11 mouse cellular contexts compared by ENCODE assay signal in the genomic region with DNA sequence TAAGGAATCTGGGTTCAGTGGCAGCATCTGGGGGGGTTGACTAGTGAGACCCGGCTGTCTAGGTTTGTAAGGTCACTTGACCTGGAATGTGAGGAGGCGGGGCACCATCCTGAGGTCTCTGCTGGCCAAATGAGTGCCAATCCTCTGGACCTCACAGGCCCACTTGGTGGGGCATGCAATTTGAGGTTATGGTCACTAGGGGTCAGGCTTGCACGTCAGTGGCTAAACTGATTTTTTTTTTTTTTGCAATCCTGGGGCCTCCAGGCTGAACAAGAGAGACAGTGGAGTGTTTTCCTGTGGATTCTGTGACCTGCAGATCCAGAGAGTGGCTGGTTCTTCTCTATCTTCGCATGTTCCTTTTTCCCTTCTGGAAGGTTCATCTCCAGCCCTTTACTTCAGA.
DNase-seq lines count a peak whose midpoint lies in the region; ATAC-seq and TF ChIP-seq lines count a peak whose summit lies in the region.
"Had no signal": no experiment of that assay in that cellular context is flagged by ENCODE, and none has a peak within 500 bp of the region (broad histone marks: within the 10 kb centered on the region; RNA-seq: fewer than 3 reads in every experiment).

No protein-coding gene starts in this region.

- no peak for TF ChIP-seq POLR2A in olfactory bulb, adult 2 months (IDR thresholded peaks at IDR 0.05; ENCODE audit: insufficient read depth, low read depth, low read length)

- no peak for ATAC-seq in heart, embryonic 12.5 days (ENCODE audit: insufficient number of reproducible peaks, low FRiP score)
- no peak for ATAC-seq in lung, postnatal 0 days
- ATAC-seq: forebrain, embryonic 13.5 days had no signal

- no peak overlapping the region for H3K4me3 ChIP-seq in heart, embryonic 12.5 days
- no peak overlapping the region for H3K4me3 ChIP-seq in lung, postnatal 0 days (ENCODE audit: low read depth, low read length)
- H3K4me3 ChIP-seq in olfactory bulb, adult 2 months (ENCODE audit: insufficient read depth, low read depth, low read length), result no peak overlapping the region
- H3K4me3 ChIP-seq: forebrain, embryonic 13.5 days; midbrain, embryonic 10.5 days had no signal

- H3K27ac ChIP-seq in heart, embryonic 12.5 days (ENCODE audit: poor library complexity, severe bottlenecking), result no peak overlapping the region
- H3K27ac ChIP-seq in lung, postnatal 0 days (ENCODE audit: low read length), result no peak overlapping the region
- H3K27ac ChIP-seq in olfactory bulb, adult 2 months (ENCODE audit: insufficient read depth, low read depth, low read length), result no peak overlapping the region
- H3K27ac ChIP-seq: forebrain, embryonic 13.5 days; midbrain, embryonic 10.5 days had no signal

- H3K9ac ChIP-seq in heart, embryonic 12.5 days, result no peak overlapping the region
- H3K9ac ChIP-seq in lung, postnatal 0 days (replicated peaks; ENCODE audit: low read depth), result no peak overlapping the region
- H3K9ac ChIP-seq: forebrain, embryonic 13.5 days had no signal

- peaks cover 45% of the 10 kb centered on the region for H3K27me3 ChIP-seq in heart, embryonic 12.5 days (replicated peaks)
- no peaks in the 10 kb centered on the region for H3K27me3 ChIP-seq in lung, postnatal 0 days (replicated peaks; ENCODE audit: insufficient read depth, low read length)

- no peaks in the 10 kb centered on the region for H3K36me3 ChIP-seq in heart, embryonic 12.5 days
- no peaks in the 10 kb centered on the region for H3K36me3 ChIP-seq in lung, postnatal 0 days (ENCODE audit: insufficient read depth, low read length)
- H3K36me3 ChIP-seq: midbrain, embryonic 10.5 days had no signal

- no peak for TF ChIP-seq EP300 in lung, postnatal 0 days (IDR thresholded peaks at IDR 0.05)

- H3K4me2 ChIP-seq in heart, embryonic 12.5 days, result no peak overlapping the region
- H3K4me2 ChIP-seq in lung, postnatal 0 days (replicated peaks; ENCODE audit: low read depth, low read length), result no peak overlapping the region
- H3K4me2 ChIP-seq: forebrain, embryonic 13.5 days had no signal

- peaks cover 6% of the 10 kb centered on the region; the same call in 1 of the 2 replicates for H3K9me3 ChIP-seq in heart, embryonic 12.5 days (replicated peaks)
- no peaks in the 10 kb centered on the region for H3K9me3 ChIP-seq in lung, postnatal 0 days (ENCODE audit: low read length)
- H3K9me3 ChIP-seq: forebrain, embryonic 13.5 days had no signal

- DNase-seq in heart, postnatal 4 days, result peak; percentile 36
- DNase-seq in lung, postnatal 0 days (ENCODE audit: low spot score), result no peak
- DNase-seq in lung, postnatal 14 days, result no peak
- peak; percentile 31 for DNase-seq in NIH3T3 (ENCODE audit: low read depth)
- DNase-seq in T-cell, adult 2 months (ENCODE audit: low spot score), result no peak
- no peak for DNase-seq in gastrocnemius, adult 8-10 months (ENCODE audit: low spot score in 2 of 2)
- DNase-seq: layer of hippocampus, postnatal 36 days had no signal

- no peaks in the 10 kb centered on the region for H3K4me1 ChIP-seq in heart, embryonic 12.5 days (replicated peaks)
- H3K4me1 ChIP-seq in lung, postnatal 0 days (ENCODE audit: insufficient read depth, low read depth, low read length), result no peaks in the 10 kb centered on the region
- H3K4me1 ChIP-seq in olfactory bulb, adult 2 months (ENCODE audit: control insufficient read depth, insufficient read depth, low read length), result peaks cover 9% of the 10 kb centered on the region

- WGBS in heart, embryonic 12.5 days, result 55% methylated on average over 4 of the region's 4 CpGs
- 70% methylated on average over 4 of the region's 4 CpGs for WGBS in lung, postnatal 0 days
- WGBS in olfactory bulb, adult 2 months, result 85% methylated on average over 4 of the region's 4 CpGs

- peak; percentile 59 for TF ChIP-seq CTCF in lung, postnatal 0 days (IDR thresholded peaks at IDR 0.05)
- TF ChIP-seq CTCF in olfactory bulb, adult 2 months (IDR thresholded peaks at IDR 0.05; ENCODE audit: insufficient read depth, low read depth, low read length), result 0 out of 2 replicates have a peak, but pooled peaks have one; percentile 27

Comparison
In these comparisons a context has a peak if more than half of its experiments do, and no peak if none do; other contexts are left out.
1. DNase-seq: peak in heart, postnatal 4 days (single experiment) and NIH3T3 (single experiment); none in lung, postnatal 0 days (single experiment), lung, postnatal 14 days (single experiment), T-cell, adult 2 months (single experiment) and gastrocnemius, adult 8-10 months (0 of 2).